Mouse (Mus musculus) embryonic fibroblast, embryonic 13.5 days (primary cell): ENCODE results near the gene Ppp1ca. TPM values are rescaled to one million over a fixed set of nuclear protein-coding genes. Genes with fewer than 3 reads are reported as not detected.

Experiments used
- H3K27ac ChIP-seq: 2 replicates; pipeline ENCODE4 v1.5.1; 2012; ENCODE audit warnings: low read length, control low read depth, inconsistent platforms; ENCODE audit not compliant: insufficient read depth
- H3K4me1 ChIP-seq: 2 replicates; pipeline ENCODE4 v1.6.1; 2011; ENCODE audit warnings: low read length; ENCODE audit not compliant: control insufficient read depth, insufficient read depth
- H3K4me3 ChIP-seq: 2 replicates; pipeline ENCODE4 v1.5.1; 2011; ENCODE audit warnings: mild to moderate bottlenecking, control low read depth, low read length; ENCODE audit not compliant: insufficient read depth
- CTCF ChIP-seq: IDR thresholded peaks from 2 replicates; pipeline ENCODE4 v1.5.1; 2011; ENCODE audit warnings: mild to moderate bottlenecking, control low read depth, low read length, moderate library complexity, borderline replicate concordance; ENCODE audit not compliant: insufficient read depth
- POLR2A ChIP-seq: IDR thresholded peaks from 2 replicates; pipeline ENCODE4 v1.6.1; 2011; ENCODE audit warnings: low read depth, mild to moderate bottlenecking, control low read depth, low read length, moderate library complexity
- polyA plus RNA-seq: library from polyadenylated mRNA; stranded (reverse); fragments of >200 nt; gene quantifications from 2 replicates; pipeline ENCODE4 v1.2.4, GENCODE M21; 2011; ENCODE audit warnings: low read depth; ENCODE audit not compliant: missing spikeins, insufficient read length

Ppp1ca gene
- polyA plus RNA-seq, 1 experiment: 327 TPM

- H3K4me3 ChIP-seq: peak overlapping the region; percentile 12
- H3K27ac ChIP-seq: peak overlapping the region; percentile 22
- peaks cover 2% of the 10 kb centered on the region; the same call in 1 of the 2 replicates for H3K4me1 ChIP-seq
- TF ChIP-seq POLR2A: peak; percentile 93
- peak; percentile 78 for TF ChIP-seq CTCF
Observed at GRCm38 (mm10) chr19:4169378-4169784, 22.5 kb upstream of the Ppp1ca start.

GRCm38 (mm10) chr19:4169810-4170209 is 22.1 kb upstream of the Ppp1ca start:
- H3K27ac ChIP-seq: peak overlapping the region; percentile 22
- TF ChIP-seq CTCF (no peak), POLR2A (no peak)
- H3K4me1 ChIP-seq: peaks cover 2% of the 10 kb centered on the region; the same call in 1 of the 2 replicates
- peak overlapping the region; percentile 3 for H3K4me3 ChIP-seq

- H3K27ac ChIP-seq: no peak overlapping the region
- H3K4me3 ChIP-seq: no peak overlapping the region
- H3K4me1 ChIP-seq: peaks cover 6% of the 10 kb centered on the region; the same call in 1 of the 2 replicates
- TF ChIP-seq POLR2A (no peak), CTCF (no peak)
Observed at GRCm38 (mm10) chr19:4170723-4171392, 21.0 kb upstream of the Ppp1ca start.

GRCm38 (mm10) chr19:4171393-4172290 is 20.2 kb upstream of the Ppp1ca start:
- Histone ChIP-seq H3K27ac (no peak overlapping the region), H3K4me1 (peaks cover 6% of the 10 kb centered on the region; the same call in 1 of the 2 replicates), H3K4me3 (no peak overlapping the region)
- TF ChIP-seq POLR2A (no peak), CTCF (no peak)

GRCm38 (mm10) chr19:4172925-4173324 is 18.9 kb upstream of the Ppp1ca start:
- Histone ChIP-seq H3K4me3 (no peak overlapping the region), H3K27ac (no peak overlapping the region), H3K4me1 (peaks cover 6% of the 10 kb centered on the region; the same call in 1 of the 2 replicates)
- TF ChIP-seq POLR2A (no peak), CTCF (no peak)

GRCm38 (mm10) chr19:4175368-4175947 is 16.4 kb upstream of the Ppp1ca start, which contains the start of gene Carns1:
TSS of gene Carns1 (minus strand) at chr19:4175479.
- TF ChIP-seq POLR2A (peak; percentile 66), CTCF (no peak)
- Histone ChIP-seq H3K4me1 (peaks cover 6% of the 10 kb centered on the region; the same call in 1 of the 2 replicates), H3K4me3 (no peak within 1 kb of the TSS), H3K27ac (no peak within 1 kb of the TSS)

GRCm38 (mm10) chr19:4180411-4180810 is 11.5 kb upstream of the Ppp1ca start:
- Histone ChIP-seq H3K27ac (no peak overlapping the region), H3K4me3 (no peak overlapping the region), H3K4me1 (0 out of 2 replicates have a peak, but pooled peaks cover 1% of the 10 kb centered on the region)
- TF ChIP-seq POLR2A: no peak
- TF ChIP-seq CTCF: no peak

GRCm38 (mm10) chr19:4181892-4182291 is 10.0 kb upstream of the Ppp1ca start:
- Histone ChIP-seq H3K4me3 (no peak overlapping the region), H3K27ac (no peak overlapping the region), H3K4me1 (0 out of 2 replicates have a peak, but pooled peaks cover 3% of the 10 kb centered on the region)
- TF ChIP-seq POLR2A: no peak
- no peak for TF ChIP-seq CTCF

GRCm38 (mm10) chr19:4183689-4184088 is 8.2 kb upstream of the Ppp1ca start:
- H3K4me3 ChIP-seq: no peak overlapping the region
- 0 out of 2 replicates have a peak, but pooled peaks cover 3% of the 10 kb centered on the region for H3K4me1 ChIP-seq
- no peak overlapping the region for H3K27ac ChIP-seq
- TF ChIP-seq CTCF (no peak), POLR2A (no peak)
